Mouse (Mus musculus): ENCODE data around the gene Ttc8. TPM values are rescaled to one million over a fixed set of nuclear protein-coding genes. Genes with fewer than 3 reads are reported as not detected.

Ttc8 gene
- polyA plus RNA-seq, 2 experiments = 1.8 TPM

DNA sequence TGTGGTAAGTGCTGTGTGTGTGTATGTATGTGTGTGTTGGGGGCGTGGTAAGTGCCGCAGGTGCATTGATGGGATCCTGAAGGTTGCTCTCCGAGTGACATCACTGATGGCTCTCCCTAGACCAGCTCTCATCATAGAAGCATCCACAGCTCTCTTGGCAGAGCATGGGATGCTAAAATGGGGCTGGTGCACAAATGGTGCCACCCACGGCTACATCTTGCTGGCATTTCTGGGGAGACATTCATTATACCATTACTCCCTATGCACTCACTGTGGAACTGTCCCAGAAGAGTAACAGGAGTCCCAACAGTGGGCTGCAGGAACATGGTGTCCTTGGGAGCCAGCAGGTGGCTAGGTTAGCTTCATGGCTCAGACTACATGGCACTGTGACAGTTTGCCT is 95.5 kb downstream of the Ttc8 start:
- H3K27me3 ChIP-seq (ENCODE audit: control insufficient read depth, insufficient read depth, low read length) = no peaks in the 10 kb centered on the region
- no peak overlapping the region for H3K9ac ChIP-seq (replicated peaks)
- H3K27ac ChIP-seq = no peak overlapping the region
- no peaks in the 10 kb centered on the region for H3K9me3 ChIP-seq (ENCODE audit: control insufficient read depth, low read length)
- no peak for TF ChIP-seq EP300 (IDR thresholded peaks at IDR 0.05; ENCODE audit: low read depth)
- no peak for TF ChIP-seq CTCF (IDR thresholded peaks at IDR 0.05; ENCODE audit: low read depth)
- H3K4me1 ChIP-seq (replicated peaks; ENCODE audit: control insufficient read depth in 2 of 2, insufficient read depth in 2 of 2, low read length in 1 of 2) = no peaks in the 10 kb centered on the region
- no peaks in the 10 kb centered on the region for H3K36me3 ChIP-seq (replicated peaks; ENCODE audit: control insufficient read depth, insufficient read depth, low read depth)
- WGBS (ENCODE audit: insufficient replicate concordance) = 56% methylated on average over 4 of the region's 4 CpGs
- ATAC-seq (ENCODE audit: insufficient read depth) = no peak
- no peak overlapping the region for H3K4me3 ChIP-seq (ENCODE audit: insufficient read depth in 1 of 2, low read depth in 2 of 2, low read length in 2 of 2)
- no peak overlapping the region for H3K4me2 ChIP-seq (ENCODE audit: low read depth)
- no peak for DNase-seq (ENCODE audit: low read depth in 3 of 3, low spot score in 3 of 3)

DNA sequence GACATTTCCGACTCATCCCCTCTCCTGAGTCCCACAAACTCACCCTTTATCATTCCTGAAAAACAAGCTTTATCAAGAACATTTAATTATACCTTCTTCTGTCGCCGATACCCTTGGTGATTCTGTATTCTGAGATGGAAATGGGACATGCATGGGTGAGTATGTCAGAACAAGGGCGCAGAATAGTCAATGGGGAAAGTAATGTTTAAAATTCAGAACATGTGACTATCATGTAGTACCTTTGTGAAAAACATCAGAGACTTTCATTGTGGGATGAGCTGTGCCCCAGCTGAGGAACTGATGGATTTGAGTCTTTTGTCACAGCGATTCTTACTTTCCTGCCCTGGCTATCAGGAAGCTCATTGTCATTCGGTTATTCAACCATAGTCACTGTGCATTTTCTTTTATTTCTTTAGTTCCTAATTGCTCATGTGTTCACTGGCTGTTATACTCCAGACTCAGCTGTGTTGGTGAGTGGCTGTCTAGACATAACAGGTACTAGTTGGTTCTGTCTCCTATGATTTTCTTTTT is 104.1 kb downstream of the Ttc8 start:
- no peak overlapping the region for H3K4me3 ChIP-seq (ENCODE audit: insufficient read depth in 1 of 2, low read depth in 2 of 2, low read length in 2 of 2)
- TF ChIP-seq EP300 (IDR thresholded peaks at IDR 0.05; ENCODE audit: low read depth) (no peak), CTCF (IDR thresholded peaks at IDR 0.05; ENCODE audit: low read depth) (no peak)
- H3K4me1 ChIP-seq (replicated peaks; ENCODE audit: control insufficient read depth in 2 of 2, insufficient read depth in 2 of 2, low read length in 1 of 2) = no peaks in the 10 kb centered on the region
- H3K9me3 ChIP-seq (ENCODE audit: control insufficient read depth, low read length) = no peaks in the 10 kb centered on the region
- no peak overlapping the region for H3K27ac ChIP-seq
- no peaks in the 10 kb centered on the region for H3K27me3 ChIP-seq (ENCODE audit: control insufficient read depth, insufficient read depth, low read length)
- no peaks in the 10 kb centered on the region for H3K36me3 ChIP-seq (replicated peaks; ENCODE audit: control insufficient read depth, insufficient read depth, low read depth)
- H3K9ac ChIP-seq (replicated peaks) = no peak overlapping the region
- ATAC-seq (ENCODE audit: insufficient read depth) (no peak), DNase-seq (ENCODE audit: low read depth in 3 of 3, low spot score in 3 of 3) (no peak)
- 59% methylated on average over 6 of the region's 6 CpGs for whole genome bisulfite sequencing (ENCODE audit: insufficient replicate concordance)
- H3K4me2 ChIP-seq (ENCODE audit: low read depth) = no peak overlapping the region

DNA sequence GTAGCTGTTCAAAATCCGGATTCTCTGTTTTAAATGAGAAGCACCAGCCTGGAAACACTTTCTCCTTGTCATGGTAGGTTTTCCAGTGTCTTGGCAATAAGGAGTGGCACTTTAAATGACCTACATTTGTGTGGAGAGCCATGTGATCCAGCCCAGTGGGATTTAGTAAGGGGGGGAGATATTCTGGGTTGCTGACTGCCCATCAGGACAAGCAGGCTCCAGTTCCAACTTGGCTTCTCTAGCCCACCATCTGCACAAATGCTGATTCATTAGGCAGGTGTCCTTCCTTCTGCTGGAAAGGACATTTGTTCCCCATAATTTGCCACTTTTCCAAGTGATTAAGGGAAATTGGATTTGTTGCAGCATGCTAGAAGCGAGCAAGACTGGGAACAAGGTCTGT is 105.9 kb downstream of the Ttc8 start:
- TF ChIP-seq CTCF (IDR thresholded peaks at IDR 0.05; ENCODE audit: low read depth) (no peak), EP300 (IDR thresholded peaks at IDR 0.05; ENCODE audit: low read depth) (no peak)
- WGBS (ENCODE audit: insufficient replicate concordance) = 42% methylated on average over 2 of the region's 2 CpGs
- H3K27me3 ChIP-seq (ENCODE audit: control insufficient read depth, insufficient read depth, low read length) = no peaks in the 10 kb centered on the region

DNA sequence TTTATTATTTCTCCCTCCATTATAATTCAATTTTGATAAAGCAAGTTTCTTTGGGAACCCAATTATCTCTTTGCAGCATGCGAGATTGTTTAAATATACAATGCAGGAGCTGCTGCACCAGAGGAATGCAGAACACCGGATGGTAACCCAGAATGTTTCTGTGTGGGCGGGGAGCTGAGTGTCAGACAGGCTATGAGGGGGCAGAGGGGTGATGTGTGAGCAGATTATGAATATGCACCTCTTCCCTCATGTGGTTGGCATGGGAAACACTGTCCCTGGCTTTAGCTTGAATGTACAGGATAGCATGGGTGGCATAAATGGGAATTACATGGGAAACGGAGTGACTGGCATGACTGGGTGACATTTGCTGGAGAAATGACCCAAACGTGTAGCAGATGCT is 108.3 kb downstream of the Ttc8 start:
- Histone ChIP-seq H3K4me3 (ENCODE audit: insufficient read depth in 1 of 2, low read depth in 2 of 2, low read length in 2 of 2) (no peak overlapping the region), H3K4me2 (ENCODE audit: low read depth) (no peak overlapping the region), H3K9me3 (ENCODE audit: control insufficient read depth, low read length) (no peaks in the 10 kb centered on the region), H3K9ac (replicated peaks) (no peak overlapping the region), H3K27me3 (ENCODE audit: control insufficient read depth, insufficient read depth, low read length) (no peaks in the 10 kb centered on the region), H3K36me3 (replicated peaks; ENCODE audit: control insufficient read depth, insufficient read depth, low read depth) (no peaks in the 10 kb centered on the region), H3K4me1 (replicated peaks; ENCODE audit: control insufficient read depth in 2 of 2, insufficient read depth in 2 of 2, low read length in 1 of 2) (no peaks in the 10 kb centered on the region), H3K27ac (no peak overlapping the region)
- 38% methylated on average over 5 of the region's 5 CpGs for WGBS (ENCODE audit: insufficient replicate concordance)
- no peak for DNase-seq (ENCODE audit: low read depth in 3 of 3, low spot score in 3 of 3)
- no peak for ATAC-seq (ENCODE audit: insufficient read depth)
- TF ChIP-seq EP300 (IDR thresholded peaks at IDR 0.05; ENCODE audit: low read depth) (no peak), CTCF (IDR thresholded peaks at IDR 0.05; ENCODE audit: low read depth) (no peak)

More for the DNA sequence above, 105.9 kb downstream of the Ttc8 start:
- DNase-seq (ENCODE audit: low read depth in 3 of 3, low spot score in 3 of 3) = no peak
- Histone ChIP-seq H3K4me1 (replicated peaks; ENCODE audit: control insufficient read depth in 2 of 2, insufficient read depth in 2 of 2, low read length in 1 of 2) (no peaks in the 10 kb centered on the region), H3K27ac (no peak overlapping the region), H3K4me3 (ENCODE audit: insufficient read depth in 1 of 2, low read depth in 2 of 2, low read length in 2 of 2) (no peak overlapping the region), H3K9ac (replicated peaks) (no peak overlapping the region), H3K36me3 (replicated peaks; ENCODE audit: control insufficient read depth, insufficient read depth, low read depth) (no peaks in the 10 kb centered on the region), H3K4me2 (ENCODE audit: low read depth) (no peak overlapping the region), H3K9me3 (ENCODE audit: control insufficient read depth, low read length) (no peaks in the 10 kb centered on the region)
- no peak for ATAC-seq (ENCODE audit: insufficient read depth)

DNA sequence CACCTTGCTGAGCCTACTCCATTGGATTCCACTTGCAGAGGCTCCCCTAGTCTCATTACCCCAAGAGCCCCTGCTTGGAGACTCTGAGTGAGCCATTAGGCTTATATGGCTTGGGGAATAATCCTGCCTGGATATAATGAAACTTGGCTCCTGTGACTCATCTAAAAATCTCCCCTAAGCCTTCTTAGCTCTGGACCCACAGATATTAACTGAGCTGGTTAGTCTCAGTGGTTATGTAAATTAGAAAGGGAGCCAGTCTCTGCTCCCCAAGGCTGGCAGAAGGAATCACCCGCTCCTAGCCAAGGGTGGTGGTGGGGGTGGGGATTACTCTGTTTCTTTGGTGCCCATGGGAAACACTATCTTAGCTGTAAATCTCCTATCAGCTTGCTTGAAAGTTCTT is 109.6 kb downstream of the Ttc8 start:
- no peaks in the 10 kb centered on the region for H3K9me3 ChIP-seq (ENCODE audit: control insufficient read depth, low read length)
- TF ChIP-seq CTCF (IDR thresholded peaks at IDR 0.05; ENCODE audit: low read depth) = no peak
- TF ChIP-seq EP300 (IDR thresholded peaks at IDR 0.05; ENCODE audit: low read depth) = no peak
- H3K4me2 ChIP-seq (ENCODE audit: low read depth) = no peak overlapping the region
- H3K27me3 ChIP-seq (ENCODE audit: control insufficient read depth, insufficient read depth, low read length) = no peaks in the 10 kb centered on the region
- ATAC-seq (ENCODE audit: insufficient read depth) = no peak
- DNase-seq (ENCODE audit: low read depth in 3 of 3, low spot score in 3 of 3) = no peak
- H3K36me3 ChIP-seq (replicated peaks; ENCODE audit: control insufficient read depth, insufficient read depth, low read depth) = no peaks in the 10 kb centered on the region
- H3K4me3 ChIP-seq (ENCODE audit: insufficient read depth in 1 of 2, low read depth in 2 of 2, low read length in 2 of 2) = no peak overlapping the region
- H3K9ac ChIP-seq (replicated peaks) = no peak overlapping the region
- WGBS (ENCODE audit: insufficient replicate concordance) = 33% methylated on average over 1 of the region's 1 CpGs
- H3K4me1 ChIP-seq (replicated peaks; ENCODE audit: control insufficient read depth in 2 of 2, insufficient read depth in 2 of 2, low read length in 1 of 2) = no peaks in the 10 kb centered on the region
- H3K27ac ChIP-seq = no peak overlapping the region

Other genes starting within 250 kb of the Ttc8 start
- gene Ptpn21, start 183.2 kb upstream of the Ttc8 start, polyA plus RNA-seq (2012; rRNA removed) = 1.6 and 1.9 TPM in 2 replicates
- gene Ptpn21, start 183.2 kb upstream of the Ttc8 start, polyA plus RNA-seq (2014; fragmentation: Nextera tagmentation; extraction: Ambion mirVana) = 2.3 and 2.4 TPM in 2 replicates
- gene Zc3h14, start 173.6 kb upstream of the Ttc8 start, polyA plus RNA-seq (2012; rRNA removed) = 25.5 and 35.1 TPM in 2 replicates
- gene Zc3h14, start 173.6 kb upstream of the Ttc8 start, polyA plus RNA-seq (2014; fragmentation: Nextera tagmentation; extraction: Ambion mirVana) = 36.9 and 42.4 TPM in 2 replicates
- 0.74 and 1.1 TPM in 2 replicates for gene Eml5, start 19.1 kb upstream of the Ttc8 start, polyA plus RNA-seq (2012; rRNA removed)
- gene Eml5, start 19.1 kb upstream of the Ttc8 start, polyA plus RNA-seq (2014; fragmentation: Nextera tagmentation; extraction: Ambion mirVana) = 0.22 and 0.71 TPM in 2 replicates